Mouse (Mus musculus) midbrain, embryonic 11.5 days (tissue): ENCODE measurements at regions not wholly inside any gene's neighbourhood (a gene's known extent, or its start where the extent isn't known, plus 50 kb on each side); places are given as distances from the start of the nearest gene placed in this dataset.

ENCODE experiments used
- ATAC-seq: fragments of 200-750 bp; cut with Nextera tagmentation; 2 replicates; pipeline ENCODE4 v1.8.0; 2017; ENCODE audit warnings: moderate TSS enrichment, moderate library complexity; ENCODE audit not compliant: low FRiP score
- DNase-seq: peaks from one replicate; pipeline ENCODE4 v3.0.0; 2015; ENCODE audit warnings: low spot score; ENCODE audit errors: missing footprints
- H3K27ac ChIP-seq: fragments of 300-500 bp; sonication (generic); 2 replicates; pipeline ENCODE4 v1.5.1; 2014; ENCODE audit warnings: low read depth, low read length
- H3K27me3 ChIP-seq: fragments of 300-500 bp; sonication (generic); 2 replicates; pipeline ENCODE4 v1.6.1; 2014; ENCODE audit warnings: mild to moderate bottlenecking, low read length, moderate library complexity, mixed read lengths; ENCODE audit not compliant: control insufficient read depth, insufficient read depth
- H3K36me3 ChIP-seq: fragments of 300-500 bp; sonication (generic); 2 replicates; pipeline ENCODE4 v1.6.1; 2014; ENCODE audit warnings: mild to moderate bottlenecking, low read length, moderate library complexity, mixed read lengths; ENCODE audit not compliant: control insufficient read depth, insufficient read depth
- H3K4me1 ChIP-seq: fragments of 300-500 bp; sonication (generic); 2 replicates; pipeline ENCODE4 v1.6.1; 2014; ENCODE audit warnings: low read length; ENCODE audit not compliant: control insufficient read depth, insufficient read depth
- H3K4me2 ChIP-seq: fragments of 300-500 bp; sonication (generic); 2 replicates; pipeline ENCODE4 v1.6.1; 2014; ENCODE audit warnings: mild to moderate bottlenecking, moderate library complexity
- H3K4me3 ChIP-seq: fragments of 300-500 bp; sonication (generic); 2 replicates; pipeline ENCODE4 v1.5.1; 2014; ENCODE audit warnings: low read depth, low read length
- H3K9ac ChIP-seq: fragments of 300-500 bp; sonication (generic); 2 replicates; pipeline ENCODE4 v1.6.1; 2014; ENCODE audit warnings: low read length
- H3K9me3 ChIP-seq: fragments of 300-500 bp; sonication (generic); 2 replicates; pipeline ENCODE4 v1.6.1; 2016; ENCODE audit warnings: low read length; ENCODE audit not compliant: control insufficient read depth
- WGBS: fragments of 180-500 bp; shearing (Covaris S2); extraction: QIAGEN DNeasy Blood & Tissue Kit; methylation state at CpG from one replicate; pipeline ENCODE4 v1.1.7; 2014; 5-methylcytosine and 5-hydroxymethylcytosine counted together

GRCm38 (mm10) chr11:18151788-18152563, 198.3 kb upstream of the Etaa1 start:
- no peaks in the 10 kb centered on the region for H3K9me3 ChIP-seq
- H3K27ac ChIP-seq = no peak overlapping the region
- no peak overlapping the region for H3K4me3 ChIP-seq
- no peak overlapping the region for H3K4me2 ChIP-seq
- no peaks in the 10 kb centered on the region for H3K36me3 ChIP-seq
- H3K9ac ChIP-seq = no peak overlapping the region
- DNase-seq = peak; percentile 87
- 22% methylated on average over 6 of the region's 6 CpGs for WGBS
- no peaks in the 10 kb centered on the region for H3K27me3 ChIP-seq
- ATAC-seq = peak; percentile 88
- peaks cover 5% of the 10 kb centered on the region; the same call in 1 of the 2 replicates for H3K4me1 ChIP-seq

GRCm38 (mm10) chr11:18151369-18151768, 197.7 kb upstream of the Etaa1 start:
- Histone ChIP-seq H3K36me3 (no peaks in the 10 kb centered on the region), H3K27me3 (no peaks in the 10 kb centered on the region), H3K4me3 (no peak overlapping the region), H3K4me2 (no peak overlapping the region), H3K9ac (no peak overlapping the region), H3K27ac (no peak overlapping the region), H3K4me1 (peaks cover 5% of the 10 kb centered on the region; the same call in 1 of the 2 replicates), H3K9me3 (no peaks in the 10 kb centered on the region)
- DNase-seq (no peak), ATAC-seq (peak; percentile 40)
- 62% methylated on average over 4 of the region's 4 CpGs for WGBS

- H3K36me3 ChIP-seq = no peaks in the 10 kb centered on the region
Measured at GRCm38 (mm10) chr11:18127488-18127887, 173.8 kb upstream of the Etaa1 start.

GRCm38 (mm10) chr11:18123031-18123430, 169.4 kb upstream of the Etaa1 start:
- ATAC-seq = no peak
- no peak overlapping the region for H3K27ac ChIP-seq
- no peaks in the 10 kb centered on the region for H3K4me1 ChIP-seq
- H3K36me3 ChIP-seq = no peaks in the 10 kb centered on the region
- H3K9me3 ChIP-seq = no peaks in the 10 kb centered on the region
- no peak overlapping the region for H3K4me2 ChIP-seq
- no peak overlapping the region for H3K4me3 ChIP-seq
- WGBS = 88% methylated on average over 6 of the region's 6 CpGs
- no peak overlapping the region for H3K9ac ChIP-seq
- H3K27me3 ChIP-seq = no peaks in the 10 kb centered on the region
- DNase-seq = no peak

More at GRCm38 (mm10) chr11:18127488-18127887, 173.8 kb upstream of the Etaa1 start:
- WGBS = 88% methylated on average over 5 of the region's 5 CpGs
- H3K9me3 ChIP-seq = no peaks in the 10 kb centered on the region
- H3K4me3 ChIP-seq = no peak overlapping the region
- no peak for ATAC-seq
- no peaks in the 10 kb centered on the region for H3K27me3 ChIP-seq
- no peak overlapping the region for H3K27ac ChIP-seq
- no peaks in the 10 kb centered on the region for H3K4me1 ChIP-seq
- no peak overlapping the region for H3K9ac ChIP-seq
- DNase-seq = no peak
- no peak overlapping the region for H3K4me2 ChIP-seq

GRCm38 (mm10) chr11:18122616-18123015, 168.9 kb upstream of the Etaa1 start:
- no peaks in the 10 kb centered on the region for H3K27me3 ChIP-seq
- DNase-seq (no peak), ATAC-seq (no peak)
- H3K4me2 ChIP-seq = no peak overlapping the region
- H3K36me3 ChIP-seq = no peaks in the 10 kb centered on the region
- no peak overlapping the region for H3K27ac ChIP-seq
- no peaks in the 10 kb centered on the region for H3K4me1 ChIP-seq
- 71% methylated on average over 2 of the region's 2 CpGs for WGBS
- no peak overlapping the region for H3K9ac ChIP-seq
- no peaks in the 10 kb centered on the region for H3K9me3 ChIP-seq
- no peak overlapping the region for H3K4me3 ChIP-seq

- DNase-seq (no peak), ATAC-seq (no peak)
- Histone ChIP-seq H3K4me2 (no peak overlapping the region), H3K27ac (no peak overlapping the region), H3K27me3 (no peaks in the 10 kb centered on the region), H3K36me3 (no peaks in the 10 kb centered on the region), H3K9me3 (no peaks in the 10 kb centered on the region), H3K4me3 (no peak overlapping the region), H3K4me1 (no peaks in the 10 kb centered on the region), H3K9ac (no peak overlapping the region)
- 88% methylated on average over 9 of the region's 9 CpGs for WGBS
Measured at GRCm38 (mm10) chr11:18115693-18116450, 162.2 kb upstream of the Etaa1 start.

GRCm38 (mm10) chr11:18102841-18103240, 149.2 kb upstream of the Etaa1 start:
- Histone ChIP-seq H3K4me1 (no peaks in the 10 kb centered on the region), H3K4me3 (no peak overlapping the region), H3K27me3 (no peaks in the 10 kb centered on the region), H3K27ac (no peak overlapping the region), H3K4me2 (no peak overlapping the region), H3K36me3 (no peaks in the 10 kb centered on the region), H3K9ac (no peak overlapping the region), H3K9me3 (no peaks in the 10 kb centered on the region)
- no peak for DNase-seq
- no peak for ATAC-seq
- WGBS = 89% methylated on average over 3 of the region's 3 CpGs

GRCm38 (mm10) chr11:18075840-18076435, 122.3 kb upstream of the Etaa1 start:
- no peak for DNase-seq
- Histone ChIP-seq H3K27ac (no peak overlapping the region), H3K9me3 (no peaks in the 10 kb centered on the region), H3K4me3 (no peak overlapping the region), H3K4me1 (no peaks in the 10 kb centered on the region), H3K4me2 (no peak overlapping the region), H3K27me3 (no peaks in the 10 kb centered on the region), H3K9ac (no peak overlapping the region), H3K36me3 (no peaks in the 10 kb centered on the region)
- WGBS = 86% methylated on average over 4 of the region's 4 CpGs
- no peak for ATAC-seq
